ENCODE assay signal across 26 mouse cellular contexts in the genomic region with DNA sequence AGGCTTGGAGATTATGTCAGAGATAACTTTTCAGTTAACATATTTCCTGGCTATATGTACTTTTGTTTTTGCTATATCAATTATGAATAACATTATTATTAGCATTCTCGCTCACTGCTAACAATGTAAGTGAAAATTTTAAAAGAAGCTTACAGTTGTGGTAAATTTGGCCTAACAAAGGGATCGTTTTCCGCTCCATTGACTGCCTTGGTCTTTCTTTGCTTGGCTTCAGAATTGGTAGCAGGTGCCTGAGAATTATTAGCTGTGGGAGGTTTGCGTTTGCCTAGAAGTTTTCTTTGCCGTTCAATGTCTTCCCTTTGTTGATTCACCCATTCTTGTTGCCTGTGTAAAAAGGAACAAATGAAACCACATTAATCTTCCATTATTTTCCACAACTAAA.
"Had no signal": no experiment of that assay in that cellular context is flagged by ENCODE, and none has a peak within 500 bp of the region (broad histone marks: within the 10 kb centered on the region; RNA-seq: fewer than 3 reads in every experiment).

No protein-coding gene starts in this region.

- H3K9ac ChIP-seq: heart, embryonic 13.5 days; heart, embryonic 15.5 days; hindbrain, embryonic 13.5 days; hindbrain, embryonic 15.5 days; kidney, embryonic 15.5 days; limb, embryonic 13.5 days; limb, embryonic 15.5 days; liver, embryonic 12.5 days; liver, embryonic 14.5 days had no signal

- H3K27me3 ChIP-seq: heart, embryonic 13.5 days; heart, embryonic 15.5 days; hindbrain, embryonic 13.5 days; hindbrain, embryonic 15.5 days; kidney, embryonic 15.5 days; limb, embryonic 13.5 days; limb, embryonic 15.5 days; liver, embryonic 12.5 days had no signal

- ATAC-seq: hindbrain, postnatal 0 days; intestine, embryonic 16.5 days; liver, embryonic 12.5 days had no signal

- DNase-seq: gastrocnemius, postnatal 10 days; gastrocnemius, postnatal 25 days; heart, adult 2 months; heart, postnatal 14 days; heart, postnatal 36 days; kidney, adult 11 months; kidney, adult 2 months; kidney, adult 9 months; kidney, postnatal 14 days; kidney, postnatal 36 days; layer of hippocampus, adult 9-11 months; layer of hippocampus, postnatal 36 days; left cerebral cortex, postnatal 4 days had no signal

- H3K9me3 ChIP-seq: heart, embryonic 13.5 days; heart, embryonic 15.5 days; hindbrain, embryonic 13.5 days; hindbrain, embryonic 15.5 days; kidney, embryonic 15.5 days; limb, embryonic 13.5 days; limb, embryonic 15.5 days; liver, embryonic 12.5 days had no signal

- H3K4me2 ChIP-seq: heart, embryonic 11.5 days; heart, embryonic 13.5 days; heart, embryonic 15.5 days; hindbrain, embryonic 13.5 days; hindbrain, embryonic 15.5 days; kidney, embryonic 15.5 days; limb, embryonic 13.5 days; limb, embryonic 15.5 days; liver, embryonic 12.5 days had no signal

- H3K4me3 ChIP-seq: heart, adult 2 months; heart, embryonic 13.5 days; heart, embryonic 15.5 days; hindbrain, embryonic 13.5 days; hindbrain, embryonic 15.5 days; kidney, embryonic 15.5 days; limb, embryonic 13.5 days; limb, embryonic 15.5 days; liver, embryonic 12.5 days had no signal

- H3K27ac ChIP-seq: heart, adult 2 months; heart, embryonic 13.5 days; heart, embryonic 15.5 days; hindbrain, embryonic 13.5 days; hindbrain, embryonic 15.5 days; hindbrain, postnatal 0 days; kidney, embryonic 15.5 days; kidney, postnatal 0 days; limb, embryonic 13.5 days; limb, embryonic 15.5 days; liver, embryonic 12.5 days; liver, embryonic 14.5 days had no signal

- H3K4me1 ChIP-seq: heart, embryonic 13.5 days; heart, embryonic 15.5 days; hindbrain, embryonic 13.5 days; hindbrain, embryonic 15.5 days; kidney, embryonic 15.5 days; limb, embryonic 13.5 days; limb, embryonic 15.5 days; liver, embryonic 12.5 days had no signal
